In the genomic region with DNA sequence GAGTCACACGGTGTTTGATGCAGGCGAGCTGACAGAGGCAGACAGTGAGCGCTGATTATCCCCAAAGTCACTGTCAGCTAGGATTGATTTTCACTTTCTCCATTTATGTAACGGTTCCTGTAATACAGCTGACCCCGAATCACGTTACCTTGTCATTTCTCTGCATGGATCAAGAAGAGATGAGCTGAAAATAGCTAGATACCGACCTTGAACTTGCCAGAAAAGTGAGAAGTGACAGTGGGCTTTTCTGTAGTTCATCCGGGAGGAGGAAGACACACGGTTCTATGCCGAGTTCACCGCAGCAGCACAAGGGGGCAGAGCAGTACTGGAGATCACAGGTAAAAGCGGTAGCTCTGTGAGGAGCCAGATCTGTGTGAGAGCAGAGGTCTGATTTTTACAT, we compare ENCODE assay signal across 10 mouse cellular contexts. TPM values are rescaled to one million over a fixed set of nuclear protein-coding genes. Genes with fewer than 3 reads are reported as not detected.
DNase-seq lines count a peak whose midpoint lies in the region; ATAC-seq and TF ChIP-seq lines count a peak whose summit lies in the region.
"Had no signal": no experiment of that assay in that cellular context is flagged by ENCODE, and none has a peak within 500 bp of the region (broad histone marks: within the 10 kb centered on the region; RNA-seq: fewer than 3 reads in every experiment).

No protein-coding gene starts in this region.

- H3K9ac ChIP-seq in forebrain, embryonic 11.5 days (ENCODE audit: low read length) = no peak overlapping the region
- H3K9ac ChIP-seq: limb, embryonic 12.5 days had no signal

- WGBS in forebrain, embryonic 11.5 days = 51% methylated on average over 12 of the region's 12 CpGs
- 54% methylated on average over 12 of the region's 12 CpGs for WGBS in forebrain, embryonic 10.5 days

- TF ChIP-seq POLR2A in embryonic fibroblast, embryonic 13.5 days (IDR thresholded peaks at IDR 0.05; ENCODE audit: low read depth, low read length) = no peak

- 0 out of 2 replicates have a peak, but pooled peaks have one; percentile 32 for ATAC-seq in forebrain, embryonic 11.5 days (replicated peaks; ENCODE audit: low FRiP score)
- peak; percentile 46; the same call in 1 of the 2 replicates for ATAC-seq in megakaryocyte-erythroid progenitor cell, adult 5-6 weeks (replicated peaks; ENCODE audit: low FRiP score, low TSS enrichment, poor library complexity, severe bottlenecking)

- TF ChIP-seq CTCF in embryonic fibroblast, embryonic 13.5 days (IDR thresholded peaks at IDR 0.05; ENCODE audit: borderline replicate concordance, insufficient read depth, low read length) = peak; percentile 77; the same call in 1 of the 2 replicates

- no peak overlapping the region for H3K4me2 ChIP-seq in forebrain, embryonic 11.5 days (ENCODE audit: low read depth, low read length, severe bottlenecking)
- H3K4me2 ChIP-seq: limb, embryonic 12.5 days had no signal

- no peaks in the 10 kb centered on the region for H3K4me1 ChIP-seq in forebrain, embryonic 11.5 days (replicated peaks; ENCODE audit: control insufficient read depth, insufficient read depth, low read length)
- H3K4me1 ChIP-seq in forebrain, embryonic 10.5 days = peaks cover 21% of the 10 kb centered on the region
- H3K4me1 ChIP-seq in embryonic fibroblast, embryonic 13.5 days (ENCODE audit: control insufficient read depth, insufficient read depth, low read length) = no peaks in the 10 kb centered on the region
- H3K4me1 ChIP-seq: limb, embryonic 12.5 days had no signal

- H3K9me3 ChIP-seq in forebrain, embryonic 11.5 days (ENCODE audit: control insufficient read depth, low read length) = no peaks in the 10 kb centered on the region
- no peaks in the 10 kb centered on the region for H3K9me3 ChIP-seq in forebrain, embryonic 10.5 days
- H3K9me3 ChIP-seq: limb, embryonic 12.5 days had no signal

- no peak overlapping the region for H3K4me3 ChIP-seq in forebrain, embryonic 11.5 days (ENCODE audit: low read depth, low read length)
- H3K4me3 ChIP-seq in forebrain, embryonic 10.5 days = no peak overlapping the region
- H3K4me3 ChIP-seq in embryonic fibroblast, embryonic 13.5 days (ENCODE audit: insufficient read depth, low read length) = no peak overlapping the region
- H3K4me3 ChIP-seq: limb, embryonic 12.5 days had no signal

- DNase-seq in forebrain, embryonic 11.5 days (ENCODE audit: low spot score) = peak; percentile 53
- no peak for DNase-seq in forebrain, embryonic 10.5 days (ENCODE audit: extremely low spot score, low spot score)
- peak; percentile 5 to 7 for DNase-seq in thymus, postnatal 36 days
- no peak for DNase-seq in thymus, adult 18-20 months
- DNase-seq in kidney, adult 9 months = peak; percentile 20
- peak; percentile 14 for DNase-seq in splenic B cell, adult 2 months (ENCODE audit: low read depth, low spot score)

- peaks cover 55% of the 10 kb centered on the region for H3K27me3 ChIP-seq in forebrain, embryonic 11.5 days (ENCODE audit: control insufficient read depth, insufficient read depth, low read length)
- H3K27me3 ChIP-seq in forebrain, embryonic 10.5 days (ENCODE audit: poor library complexity, severe bottlenecking) = peaks cover 96% of the 10 kb centered on the region
- no peaks in the 10 kb centered on the region for H3K27me3 ChIP-seq in splenic B cell, adult 2 months (ENCODE audit: control insufficient read depth, insufficient read depth, low read length, poor library complexity, severe bottlenecking)

- H3K36me3 ChIP-seq in forebrain, embryonic 11.5 days (ENCODE audit: control insufficient read depth, insufficient read depth, low read length) = no peaks in the 10 kb centered on the region
- H3K36me3 ChIP-seq in forebrain, embryonic 10.5 days (replicated peaks) = no peaks in the 10 kb centered on the region
- peaks cover 3% of the 10 kb centered on the region; the same call in 1 of the 2 replicates for H3K36me3 ChIP-seq in splenic B cell, adult 2 months (ENCODE audit: control insufficient read depth, insufficient read depth, low read length, poor library complexity, severe bottlenecking)
- H3K36me3 ChIP-seq: limb, embryonic 12.5 days had no signal

- H3K27ac ChIP-seq in forebrain, embryonic 11.5 days (ENCODE audit: low read depth, low read length) = no peak overlapping the region
- no peak overlapping the region for H3K27ac ChIP-seq in forebrain, embryonic 10.5 days
- no peak overlapping the region for H3K27ac ChIP-seq in embryonic fibroblast, embryonic 13.5 days (ENCODE audit: insufficient read depth, low read length)
- H3K27ac ChIP-seq: limb, embryonic 12.5 days had no signal

RNA-seq across cellular contexts. Expression of gene Arhgap15, which starts 38.5 kb away (rescaled TPM):
- polyA plus RNA-seq in forebrain, embryonic 11.5 days (2014; fragmentation: Nextera tagmentation; extraction: Ambion mirVana) = 0.20 TPM in 1 of 2 replicates, not detected in the other
- polyA plus RNA-seq in forebrain, embryonic 10.5 days (2016; fragmentation: Nextera tagmentation; extraction: Ambion mirVana) = 0.30 and 0.49 TPM in 2 replicates
- polyA plus RNA-seq in embryonic fibroblast, embryonic 13.5 days (2011; ENCODE audit: insufficient read length, low read depth, missing spikeins) = not detected in 2 replicates
- 21.8 and 48.5 TPM in 2 replicates for total RNA-seq in megakaryocyte-erythroid progenitor cell, adult 5-6 weeks (2014; fragmentation: Nextera tagmentation)
- total RNA-seq in megakaryocyte-erythroid progenitor cell, adult 5-6 weeks (2017) = 29.8 and 45.0 TPM in 2 replicates
- polyA plus RNA-seq: C2C12 had no signal

Comparison
In these comparisons a context has a peak if more than half of its experiments do, and no peak if none do; other contexts are left out.
1. DNase-seq: peak in forebrain, embryonic 11.5 days (single experiment), thymus, postnatal 36 days (2 of 2), kidney, adult 9 months (single experiment) and splenic B cell, adult 2 months (single experiment); none in forebrain, embryonic 10.5 days (single experiment) and thymus, adult 18-20 months (0 of 2).